Mouse (Mus musculus): Measurements from ENCODE around the gene Vmn2r87.

DNA sequence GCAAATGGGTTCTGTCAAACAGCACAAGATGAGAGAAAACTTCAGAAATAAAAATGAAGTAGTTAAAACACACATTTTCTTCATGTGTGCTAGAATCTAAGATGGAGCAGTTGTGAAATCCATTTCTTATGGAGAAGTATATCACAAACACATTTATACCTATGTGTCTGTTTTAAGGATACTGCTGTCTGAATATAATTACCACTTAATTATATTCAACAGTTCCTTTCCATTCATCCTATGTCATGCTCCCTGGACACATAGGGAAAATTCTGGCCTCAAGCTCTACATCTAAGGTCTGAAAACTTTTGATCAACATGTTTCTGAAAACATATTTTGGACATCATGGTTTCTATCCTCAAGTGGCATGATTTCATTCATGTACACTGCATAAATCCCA is at the start of gene Vmn2r87:
- TF ChIP-seq CHD2 (IDR thresholded peaks at IDR 0.05; ENCODE audit: low read depth, low read length) (no peak), ZC3H11A (IDR thresholded peaks at IDR 0.05; ENCODE audit: borderline replicate concordance, low read depth, low read length) (no peak), MAFK (IDR thresholded peaks at IDR 0.05; ENCODE audit: insufficient read depth, low read depth, low read length) (no peak), ZNF384 (IDR thresholded peaks at IDR 0.05; ENCODE audit: low read depth, low read length) (no peak), HCFC1 (IDR thresholded peaks at IDR 0.05; ENCODE audit: borderline replicate concordance, insufficient read depth, low read length) (no peak)

Measured in ES-E14 (cell line).